Mouse (Mus musculus): ENCODE results near the gene Metrn.

The Metrn gene

DNA sequence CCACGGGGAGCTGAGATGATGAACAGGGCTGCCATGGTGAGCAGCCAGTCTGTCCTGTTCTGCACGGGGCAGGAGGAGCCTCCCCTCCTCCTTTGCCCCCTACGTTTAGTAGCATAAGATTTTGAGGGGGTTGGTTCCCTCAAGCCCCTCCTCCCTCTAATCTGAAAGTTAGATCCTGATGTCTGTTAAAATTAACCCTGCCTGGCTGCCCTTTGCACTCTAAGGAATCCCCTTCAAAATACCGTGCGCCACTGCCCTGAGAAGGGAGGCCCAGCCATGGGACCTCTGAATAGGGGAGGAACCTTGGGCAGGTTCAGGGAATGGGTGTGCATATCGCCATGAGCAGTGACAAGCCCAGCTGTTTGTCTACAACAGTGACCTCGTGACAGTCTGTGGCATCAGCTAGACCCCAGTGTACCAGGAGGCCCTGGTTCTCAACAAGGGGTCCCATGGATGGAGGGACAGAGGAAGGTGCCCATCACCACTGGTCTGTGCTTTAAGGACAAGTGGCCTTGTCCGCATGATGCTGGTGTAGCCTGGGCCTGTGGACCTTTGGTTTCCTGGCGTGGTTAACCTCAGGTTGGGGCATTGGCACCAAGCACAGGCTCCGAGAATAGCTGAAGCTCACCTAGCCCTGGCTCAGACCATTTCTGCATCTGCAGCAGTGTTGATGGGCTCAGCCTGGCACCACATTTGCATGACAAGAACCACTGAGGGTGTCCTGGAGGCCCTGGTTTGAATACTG, 21.4 kb downstream of the Metrn start:
- no peak for DNase-seq (ENCODE audit: low read depth, low spot score)

- DNase-seq (ENCODE audit: low read depth, low spot score) = peak; percentile 97
Observed at GRCm38 (mm10) chr17:25773549-25774120, 23.3 kb downstream of the Metrn start, which contains the start of gene Narfl. Narfl (plus strand) TSS chr17:25773776.

GRCm38 (mm10) chr17:25769331-25769730, 27.6 kb downstream of the Metrn start:
- no peak for DNase-seq (ENCODE audit: low read depth, low spot score)

- DNase-seq (ENCODE audit: low read depth, low spot score) = peak; percentile 13
Observed at GRCm38 (mm10) chr17:25765886-25766285, 31.1 kb downstream of the Metrn start.

DNA sequence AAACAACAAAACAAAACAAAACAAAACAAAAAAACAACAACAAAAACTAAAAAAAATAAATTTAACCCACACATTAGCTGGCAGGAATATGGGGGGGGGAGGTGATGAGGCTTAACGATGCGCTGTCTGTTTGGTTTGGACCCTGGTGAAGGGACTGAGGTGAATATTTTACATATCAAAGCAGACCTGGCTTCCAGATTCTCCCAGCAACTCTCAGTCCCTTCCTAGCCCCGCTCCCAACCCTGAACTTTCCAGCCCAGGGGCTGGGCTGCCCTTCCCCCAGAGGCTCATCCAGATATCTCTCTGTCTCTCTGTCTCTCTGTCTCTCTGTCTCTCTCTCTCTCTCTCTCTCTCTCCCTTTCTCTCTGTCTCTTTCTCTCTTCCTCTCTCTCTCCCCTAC, 34.3 kb downstream of the Metrn start:
- no peak for DNase-seq (ENCODE audit: low read depth, low spot score)

- DNase-seq (ENCODE audit: low read depth, low spot score) = no peak
Observed at GRCm38 (mm10) chr17:25761561-25761970, 35.4 kb downstream of the Metrn start.

- no peak for DNase-seq (ENCODE audit: low read depth, low spot score)
Observed at GRCm38 (mm10) chr17:25760148-25760547, 36.8 kb downstream of the Metrn start.

DNA sequence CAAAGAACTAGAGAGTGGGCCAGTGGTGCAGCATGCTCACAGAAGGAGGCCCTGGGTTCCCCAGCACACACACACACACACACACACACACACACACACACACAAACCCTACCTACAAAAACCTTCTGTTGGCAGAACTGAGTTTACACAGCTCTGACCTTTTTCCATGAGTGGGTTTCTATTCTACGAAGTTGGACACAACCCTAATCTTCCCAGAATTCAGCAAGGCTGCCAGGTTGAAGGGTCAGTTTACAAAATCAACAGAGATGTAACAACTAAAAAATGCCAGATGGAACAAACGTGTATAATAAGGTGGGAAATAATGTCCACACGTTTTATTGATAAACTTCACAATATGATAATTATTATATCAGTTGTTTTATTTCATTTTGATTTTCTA, 39.2 kb downstream of the Metrn start:
- no peak for DNase-seq (ENCODE audit: low read depth, low spot score)

GRCm38 (mm10) chr17:25756378-25757242, 40.3 kb downstream of the Metrn start:
- no peak for DNase-seq (ENCODE audit: low read depth, low spot score)

DNA sequence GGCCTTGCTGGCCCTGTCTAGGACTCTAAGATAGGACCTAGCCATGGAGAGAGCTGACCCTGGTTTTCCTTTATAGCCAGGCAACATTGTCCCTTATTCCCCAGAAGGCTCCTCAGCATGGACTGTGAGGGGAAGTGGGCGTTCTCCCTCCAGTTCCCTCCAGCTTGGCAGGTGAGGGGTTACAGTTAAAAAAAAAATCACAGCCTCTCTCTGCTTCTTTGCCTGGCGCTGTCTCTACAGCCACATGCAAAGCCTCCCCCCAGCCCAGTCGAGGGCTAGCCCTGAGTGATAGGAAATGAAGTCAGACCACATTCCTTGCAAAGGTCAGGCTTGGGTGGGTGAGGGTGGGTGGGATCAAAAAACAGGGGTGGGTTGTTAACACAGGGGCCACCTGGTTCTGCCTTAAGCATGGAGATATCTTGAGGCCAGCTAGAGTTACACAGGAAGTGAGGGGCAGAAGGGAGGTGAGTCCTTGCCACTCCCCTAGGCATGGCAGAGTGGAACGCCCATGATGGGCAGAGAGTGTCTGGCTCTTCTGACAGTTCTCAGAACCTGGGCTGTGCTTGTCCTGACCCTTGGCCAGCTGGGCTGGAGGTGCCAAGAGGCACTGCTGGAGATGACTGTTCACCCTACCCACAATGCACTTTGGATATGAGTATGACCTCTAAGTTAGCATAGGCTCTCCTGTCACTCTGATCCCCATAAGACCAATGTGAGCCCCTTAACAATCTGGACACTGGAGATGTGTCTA, 41.1 kb downstream of the Metrn start:
- DNase-seq (ENCODE audit: low read depth, low spot score) = no peak

- no peak for DNase-seq (ENCODE audit: low read depth, low spot score)
Observed at GRCm38 (mm10) chr17:25755086-25755485, 41.9 kb downstream of the Metrn start.

DNA sequence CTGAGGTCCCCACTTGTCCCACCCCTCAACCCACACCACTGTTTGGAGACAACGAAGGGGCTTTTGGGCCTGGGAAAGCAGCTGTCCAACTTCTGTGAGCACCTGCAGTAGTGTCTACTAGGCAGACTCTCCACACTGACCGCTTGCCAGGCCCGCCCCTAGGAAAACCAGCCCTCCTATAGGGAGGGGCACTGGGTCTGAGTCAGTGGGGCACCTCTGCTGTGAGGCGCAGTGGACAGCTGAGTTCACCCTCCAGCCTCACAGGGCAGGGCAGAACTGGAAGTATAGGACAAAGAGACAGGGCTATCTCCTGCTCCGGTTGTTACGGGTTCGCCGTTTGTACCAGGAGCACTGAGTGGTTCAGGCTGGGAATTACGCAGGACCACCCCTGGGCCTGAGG, 42.7 kb downstream of the Metrn start, which contains the start of gene Msln:
Gene Msln (minus strand): TSS at position 138 of the 400 bp plus-strand sequence.
- no peak for DNase-seq (ENCODE audit: low read depth, low spot score)

DNA sequence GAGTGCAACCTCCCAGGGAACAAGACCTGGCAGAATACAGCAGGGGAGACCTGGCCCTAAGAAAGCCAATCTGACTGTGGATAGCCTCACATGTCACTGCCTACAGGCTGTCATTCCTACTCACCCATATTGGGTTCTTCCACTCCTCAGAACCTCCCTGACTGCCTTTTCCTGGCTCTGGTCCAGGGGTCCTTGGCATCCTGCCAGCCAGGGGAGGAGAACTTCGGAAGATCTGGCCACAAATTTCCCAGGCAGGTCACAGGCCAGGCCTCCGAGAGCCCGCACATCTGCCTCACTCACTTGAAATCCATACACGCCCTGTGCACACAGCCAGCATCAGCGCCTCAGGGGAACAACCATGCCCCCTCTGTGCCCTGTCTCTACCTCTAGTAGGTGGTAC, 45.5 kb downstream of the Metrn start:
- DNase-seq (ENCODE audit: low read depth, low spot score) = no peak

DNA sequence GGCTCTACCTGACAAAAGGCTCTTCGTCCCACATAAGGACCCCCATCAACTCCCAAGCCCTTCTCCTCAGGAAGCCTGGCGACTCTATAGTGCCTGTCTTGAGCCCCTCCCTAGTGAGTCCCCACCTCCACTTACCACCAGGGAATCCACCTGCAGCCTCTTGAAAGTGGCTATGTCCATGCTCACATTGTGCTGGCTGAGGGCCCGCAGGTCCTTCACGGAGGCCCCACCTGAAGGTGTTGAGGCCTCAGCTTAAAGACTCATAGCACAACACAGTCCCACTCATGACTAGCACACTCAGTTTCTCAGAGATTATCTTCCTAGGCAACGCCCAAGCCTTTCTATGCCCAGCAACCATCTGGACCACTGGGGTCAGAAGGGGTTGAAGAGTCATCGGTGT, 47.6 kb downstream of the Metrn start:
- no peak for DNase-seq (ENCODE audit: low read depth, low spot score)

DNA sequence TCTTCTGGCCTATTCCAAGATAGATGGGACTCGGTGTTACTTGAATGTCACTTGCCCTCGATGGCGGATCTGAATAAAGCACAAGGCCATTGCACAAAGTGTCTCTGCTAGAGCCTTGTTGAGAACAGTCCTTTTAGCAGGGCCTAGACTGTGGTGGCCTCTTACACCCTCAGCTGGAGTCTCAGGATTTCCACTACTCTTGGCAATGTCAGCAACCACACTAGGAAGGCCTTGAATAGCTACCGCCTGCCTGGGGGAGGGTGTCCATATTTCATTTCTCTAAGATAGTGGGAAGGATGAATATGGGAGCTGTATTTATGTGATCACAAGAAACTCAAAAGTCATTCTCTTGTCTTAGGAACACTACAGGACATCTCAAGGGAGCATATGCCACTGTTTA, 48.7 kb downstream of the Metrn start:
- DNase-seq (ENCODE audit: low read depth, low spot score) = no peak

DNA sequence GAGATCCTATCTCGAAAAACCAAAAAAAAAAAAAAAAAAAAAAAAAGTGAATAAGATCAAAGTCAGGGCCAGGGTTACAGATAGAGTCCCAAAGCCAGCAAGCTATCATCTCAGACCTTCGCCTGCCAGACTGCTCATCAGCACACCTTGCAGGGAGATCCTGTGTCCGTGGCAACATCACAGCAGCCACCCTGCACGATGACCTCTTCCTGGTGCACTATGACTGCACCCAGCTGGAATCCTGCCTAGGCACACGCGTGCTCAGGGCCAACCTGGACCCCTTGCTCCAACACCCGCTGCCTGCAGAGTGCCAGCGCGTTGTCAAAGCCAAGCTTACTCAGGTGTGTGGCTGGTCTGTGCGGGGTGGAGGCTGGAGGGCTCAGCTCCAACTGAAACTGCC, 52.6 kb downstream of the Metrn start:
- no peak for DNase-seq (ENCODE audit: low read depth, low spot score)

- DNase-seq (ENCODE audit: low read depth, low spot score) = no peak
Observed at GRCm38 (mm10) chr17:25743831-25744230, 53.1 kb downstream of the Metrn start.
